Comparison of ENCODE assay signal across 7 mouse cellular contexts in genomic region chr17:27513916-27514762, GRCm38 (mm10). TPM values are rescaled to one million over a fixed set of nuclear protein-coding genes. Genes with fewer than 3 reads are reported as not detected.
DNase-seq lines count a peak whose midpoint lies in the region; ATAC-seq and TF ChIP-seq lines count a peak whose summit lies in the region.

No protein-coding gene starts in this region.

- H3K79me2 ChIP-seq in liver, adult 2 months (ENCODE audit: control insufficient read depth, insufficient read depth, low read length) = no peaks in the 10 kb centered on the region

- no peaks in the 10 kb centered on the region for H3K9me3 ChIP-seq in intestine, postnatal 0 days (ENCODE audit: control insufficient read depth)
- H3K9me3 ChIP-seq in stomach, embryonic 15.5 days = no peaks in the 10 kb centered on the region

- WGBS in liver, adult 2 months = 37% methylated on average over 27 of the region's 27 CpGs
- WGBS in intestine, postnatal 0 days = 35% methylated on average over 27 of the region's 27 CpGs
- WGBS in stomach, embryonic 15.5 days = 36% methylated on average over 27 of the region's 27 CpGs

- no peak for ATAC-seq in intestine, postnatal 0 days
- no peak for ATAC-seq in stomach, embryonic 15.5 days (ENCODE audit: insufficient read depth, low FRiP score, low read depth)

- no peak for DNase-seq in liver, adult 2 months (ENCODE audit: extremely low read depth, low read depth, low spot score)
- DNase-seq in liver = no peak
- no peak for DNase-seq in urinary bladder, postnatal 4 days (ENCODE audit: low spot score in 2 of 2)
- DNase-seq in cerebellum, postnatal 36 days = no peak

- H3K27me3 ChIP-seq in liver, adult 2 months (ENCODE audit: control insufficient read depth, insufficient read depth, low read length) = peaks cover 19% of the 10 kb centered on the region
- peaks cover 62% of the 10 kb centered on the region for H3K27me3 ChIP-seq in intestine, postnatal 0 days (replicated peaks; ENCODE audit: control insufficient read depth, insufficient read depth, low read length)
- peaks cover 79% of the 10 kb centered on the region for H3K27me3 ChIP-seq in stomach, embryonic 15.5 days (replicated peaks)

- H3K4me1 ChIP-seq in liver, adult 2 months (ENCODE audit: control insufficient read depth, insufficient read depth, low read length) = no peaks in the 10 kb centered on the region
- H3K4me1 ChIP-seq in embryonic fibroblast, embryonic 13.5 days (ENCODE audit: control insufficient read depth, insufficient read depth, low read length) = no peaks in the 10 kb centered on the region
- H3K4me1 ChIP-seq in intestine, postnatal 0 days (replicated peaks; ENCODE audit: control insufficient read depth, insufficient read depth, low read length) = 0 out of 2 replicates have a peak, but pooled peaks cover 3% of the 10 kb centered on the region
- H3K4me1 ChIP-seq in stomach, embryonic 15.5 days = peaks cover 14% of the 10 kb centered on the region; the same call in 1 of the 2 replicates

- no peak for TF ChIP-seq POLR2A in liver, adult 2 months (IDR thresholded peaks at IDR 0.05; ENCODE audit: extremely low read depth, insufficient read depth, low read length)
- no peak for TF ChIP-seq POLR2A in embryonic fibroblast, embryonic 13.5 days (IDR thresholded peaks at IDR 0.05; ENCODE audit: low read depth, low read length)

- no peaks in the 10 kb centered on the region for H3K36me3 ChIP-seq in liver, adult 2 months (ENCODE audit: control insufficient read depth, insufficient read depth, low read length)
- no peaks in the 10 kb centered on the region for H3K36me3 ChIP-seq in intestine, postnatal 0 days (ENCODE audit: control insufficient read depth, insufficient read depth)
- H3K36me3 ChIP-seq in stomach, embryonic 15.5 days = no peaks in the 10 kb centered on the region

- TF ChIP-seq CTCF in liver, adult 2 months (IDR thresholded peaks at IDR 0.05; ENCODE audit: low read depth, low read length) = 0 out of 2 replicates have a peak, but pooled peaks have one; percentile 4
- peak; percentile 64 for TF ChIP-seq CTCF in embryonic fibroblast, embryonic 13.5 days (IDR thresholded peaks at IDR 0.05; ENCODE audit: borderline replicate concordance, insufficient read depth, low read length)
- peak; percentile 57 for TF ChIP-seq CTCF in intestine, postnatal 0 days (IDR thresholded peaks at IDR 0.05; ENCODE audit: low read depth)

- H3K4me3 ChIP-seq in liver, adult 2 months (ENCODE audit: insufficient read depth, low read depth, low read length) = no peak overlapping the region
- H3K4me3 ChIP-seq in embryonic fibroblast, embryonic 13.5 days (ENCODE audit: insufficient read depth, low read length) = no peak overlapping the region
- H3K4me3 ChIP-seq in intestine, postnatal 0 days (ENCODE audit: low read depth, low read length) = peak overlapping the region; percentile 56; the same call in 1 of the 2 replicates
- H3K4me3 ChIP-seq in stomach, embryonic 15.5 days (replicated peaks) = peak overlapping the region; percentile 52

- peak overlapping the region; percentile 98; the same call in 1 of the 2 replicates for H3K4me2 ChIP-seq in intestine, postnatal 0 days (replicated peaks; ENCODE audit: low read depth)
- peak overlapping the region; percentile 99 for H3K4me2 ChIP-seq in stomach, embryonic 15.5 days

- H3K27ac ChIP-seq in liver, adult 2 months (replicated peaks; ENCODE audit: insufficient read depth, low read depth, low read length) = no peak overlapping the region
- no peak overlapping the region for H3K27ac ChIP-seq in embryonic fibroblast, embryonic 13.5 days (ENCODE audit: insufficient read depth, low read length)
- no peak overlapping the region for H3K27ac ChIP-seq in intestine, postnatal 0 days (ENCODE audit: low read depth, low read length)
- H3K27ac ChIP-seq in stomach, embryonic 15.5 days = no peak overlapping the region

- no peak overlapping the region for H3K9ac ChIP-seq in liver, adult 2 months (ENCODE audit: low read depth, low read length)
- H3K9ac ChIP-seq in intestine, postnatal 0 days (ENCODE audit: low read depth, low read length) = no peak overlapping the region
- H3K9ac ChIP-seq in stomach, embryonic 15.5 days = no peak overlapping the region

RNA-seq across cellular contexts. Expression of gene Grm4, which starts 7.1 kb away (rescaled TPM):
- total RNA-seq in liver, adult 2 months (2014; rRNA removed) = 0.07 TPM in 1 of 2 replicates, not detected in the other
- not detected in 2 replicates for polyA plus RNA-seq in liver, adult 2 months (2012; rRNA removed)
- polyA plus RNA-seq in embryonic fibroblast, embryonic 13.5 days (2011; ENCODE audit: insufficient read length, low read depth, missing spikeins) = not detected in 2 replicates
- 0.47 TPM in 2 replicates for polyA plus RNA-seq in intestine, postnatal 0 days (2015; fragmentation: Nextera tagmentation; extraction: Ambion mirVana)
- polyA plus RNA-seq in stomach, embryonic 15.5 days (2015; fragmentation: Nextera tagmentation; extraction: Ambion mirVana) = 0.15 and 0.35 TPM in 2 replicates

RNA-seq across cellular contexts. Expression of gene Hmga1, which starts 42.2 kb away (rescaled TPM):
- total RNA-seq in liver, adult 2 months (2014; rRNA removed) = 5.7 and 8.1 TPM in 2 replicates
- 16.5 and 21.4 TPM in 2 replicates for polyA plus RNA-seq in liver, adult 2 months (2012; rRNA removed)
- 207 and 393 TPM in 2 replicates for polyA plus RNA-seq in embryonic fibroblast, embryonic 13.5 days (2011; ENCODE audit: insufficient read length, low read depth, missing spikeins)
- 108 and 116 TPM in 2 replicates for polyA plus RNA-seq in intestine, postnatal 0 days (2015; fragmentation: Nextera tagmentation; extraction: Ambion mirVana)
- 193 and 215 TPM in 2 replicates for polyA plus RNA-seq in stomach, embryonic 15.5 days (2015; fragmentation: Nextera tagmentation; extraction: Ambion mirVana)

RNA-seq across cellular contexts. Expression of gene AI413582, which starts 51.4 kb away (rescaled TPM):
- total RNA-seq in liver, adult 2 months (2014; rRNA removed) = 4.5 and 4.9 TPM in 2 replicates
- polyA plus RNA-seq in liver, adult 2 months (2012; rRNA removed) = 11.3 and 12.9 TPM in 2 replicates
- 15.6 and 30.9 TPM in 2 replicates for polyA plus RNA-seq in embryonic fibroblast, embryonic 13.5 days (2011; ENCODE audit: insufficient read length, low read depth, missing spikeins)
- 80.3 and 83.0 TPM in 2 replicates for polyA plus RNA-seq in intestine, postnatal 0 days (2015; fragmentation: Nextera tagmentation; extraction: Ambion mirVana)
- polyA plus RNA-seq in stomach, embryonic 15.5 days (2015; fragmentation: Nextera tagmentation; extraction: Ambion mirVana) = 23.6 and 33.1 TPM in 2 replicates

Comparison
In these comparisons a context has a peak if more than half of its experiments do, and no peak if none do; other contexts are left out.
1. H3K4me3 ChIP-seq: peak in intestine, postnatal 0 days (single experiment) and stomach, embryonic 15.5 days (single experiment); none in liver, adult 2 months (single experiment) and embryonic fibroblast, embryonic 13.5 days (single experiment).
2. CTCF ChIP-seq: peak in every context shown above with its lines; median percentile 64 in embryonic fibroblast, embryonic 13.5 days; 57 in intestine, postnatal 0 days; 4 in liver, adult 2 months.